In the genomic region with DNA sequence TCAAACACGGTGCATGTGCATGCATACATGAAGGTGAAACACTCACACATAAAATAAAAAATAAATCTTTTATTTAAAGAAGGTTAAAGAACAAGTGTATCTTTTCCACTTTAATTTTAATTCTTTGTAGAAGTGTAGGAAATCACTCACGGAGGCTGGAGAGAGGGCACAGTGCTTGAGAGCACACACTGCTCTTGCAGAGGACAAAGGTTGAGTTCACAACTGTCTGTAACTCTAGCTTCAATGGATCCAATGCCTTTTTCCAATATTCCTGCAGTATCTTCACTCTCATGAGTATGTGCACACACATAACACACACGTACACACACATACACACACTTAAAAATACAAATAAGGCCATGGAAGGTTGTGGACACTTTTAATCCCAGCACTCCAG, we compare ENCODE assay signal across 30 mouse cellular contexts.
"Had no signal": no experiment of that assay in that cellular context is flagged by ENCODE, and none has a peak within 500 bp of the region (broad histone marks: within the 10 kb centered on the region; RNA-seq: fewer than 3 reads in every experiment).

No protein-coding gene starts in this region.

- H3K27me3 ChIP-seq: limb, embryonic 12.5 days; limb, embryonic 13.5 days; limb, embryonic 15.5 days; liver, embryonic 12.5 days; liver, embryonic 13.5 days; liver, embryonic 15.5 days; lung, embryonic 15.5 days; megakaryocyte, embryonic 14.5 days; midbrain, embryonic 12.5 days; midbrain, embryonic 13.5 days; midbrain, embryonic 15.5 days had no signal

- H3K4me3 ChIP-seq: left cerebral cortex, adult 2 months; limb, embryonic 12.5 days; limb, embryonic 13.5 days; limb, embryonic 15.5 days; liver, embryonic 12.5 days; liver, embryonic 13.5 days; liver, embryonic 15.5 days; lung, embryonic 15.5 days; megakaryocyte, embryonic 14.5 days; midbrain, embryonic 10.5 days; midbrain, embryonic 12.5 days; midbrain, embryonic 13.5 days; midbrain, embryonic 15.5 days; myocyte had no signal

- H3K4me2 ChIP-seq: limb, embryonic 12.5 days; limb, embryonic 13.5 days; limb, embryonic 15.5 days; liver, embryonic 11.5 days; liver, embryonic 12.5 days; liver, embryonic 13.5 days; liver, embryonic 15.5 days; lung, embryonic 14.5 days; lung, embryonic 15.5 days; midbrain, embryonic 11.5 days; midbrain, embryonic 12.5 days; midbrain, embryonic 13.5 days; midbrain, embryonic 15.5 days had no signal

- H3K9me3 ChIP-seq: limb, embryonic 12.5 days; limb, embryonic 13.5 days; limb, embryonic 15.5 days; liver, embryonic 12.5 days; liver, embryonic 13.5 days; liver, embryonic 15.5 days; lung, embryonic 15.5 days; megakaryocyte, embryonic 14.5 days; midbrain, embryonic 10.5 days; midbrain, embryonic 12.5 days; midbrain, embryonic 13.5 days; midbrain, embryonic 15.5 days had no signal

- H3K36me3 ChIP-seq: limb, embryonic 12.5 days; limb, embryonic 13.5 days; limb, embryonic 15.5 days; liver, embryonic 12.5 days; liver, embryonic 13.5 days; liver, embryonic 15.5 days; lung, embryonic 15.5 days; midbrain, embryonic 10.5 days; midbrain, embryonic 12.5 days; midbrain, embryonic 13.5 days; midbrain, embryonic 15.5 days had no signal

- H3K9ac ChIP-seq: limb, embryonic 12.5 days; limb, embryonic 13.5 days; limb, embryonic 15.5 days; liver, embryonic 12.5 days; liver, embryonic 13.5 days; liver, embryonic 14.5 days; liver, embryonic 15.5 days; liver, postnatal 0 days; lung, embryonic 14.5 days; lung, embryonic 15.5 days; midbrain, embryonic 12.5 days; midbrain, embryonic 13.5 days; midbrain, embryonic 15.5 days had no signal

- DNase-seq: left cerebral cortex, postnatal 4 days; liver, embryonic 13.5 days; liver, postnatal 0 days; lung, adult 18-20 months; lung, adult 2 months; lung, embryonic 14.5 days; lung, postnatal 10 days; lung, postnatal 14 days; lung, postnatal 36 days; lung, postnatal 4 days; midbrain, embryonic 14.5 days had no signal

- H3K4me1 ChIP-seq: limb, embryonic 12.5 days; limb, embryonic 13.5 days; limb, embryonic 15.5 days; midbrain, embryonic 10.5 days; midbrain, embryonic 12.5 days; midbrain, embryonic 13.5 days; midbrain, embryonic 15.5 days had no signal

- H3K27ac ChIP-seq: left cerebral cortex, adult 2 months; limb, embryonic 12.5 days; limb, embryonic 13.5 days; limb, embryonic 15.5 days; liver, embryonic 12.5 days; liver, embryonic 13.5 days; liver, embryonic 14.5 days; liver, embryonic 15.5 days; lung, embryonic 15.5 days; macrophage; midbrain, embryonic 10.5 days; midbrain, embryonic 12.5 days; midbrain, embryonic 13.5 days; midbrain, embryonic 15.5 days had no signal

- ATAC-seq: liver, embryonic 12.5 days; liver, postnatal 0 days; lung, postnatal 0 days; midbrain, embryonic 13.5 days; midbrain, embryonic 15.5 days; midbrain, embryonic 16.5 days had no signal
